ENCODE assay signal across 1 mouse cellular context in genomic region chr13:67552505-67553346, GRCm38 (mm10).
A peak's percentile ranks its signal among the peaks of the same experiment; 100 is the strongest.
TF ChIP-seq lines count a peak whose summit lies in the region.

No protein-coding gene starts in this region.

TF ChIP-seq in MEL, 35 proteins besides CTCF, POLR2A, EP300 and RAD21:
- TF ChIP-seq SIN3A (IDR thresholded peaks at IDR 0.05; ENCODE audit: low read length) (peak; percentile 83), CHD1 (IDR thresholded peaks at IDR 0.05; ENCODE audit: low read depth, low read length) (no peak), ETS1 (IDR thresholded peaks at IDR 0.05; ENCODE audit: low read depth, low read length) (no peak), POLR2AphosphoS2 (IDR thresholded peaks at IDR 0.05; ENCODE audit: low read length) (no peak), MYB (IDR thresholded peaks at IDR 0.05; ENCODE audit: low read depth, low read length) (no peak), NELFE (IDR thresholded peaks at IDR 0.05; ENCODE audit: low read depth, low read length) (peak; percentile 70), ELF1 (IDR thresholded peaks at IDR 0.05; ENCODE audit: low read depth, low read length) (peak; percentile 97), HCFC1 (IDR thresholded peaks at IDR 0.05; ENCODE audit: low read depth, low read length) (peak; percentile 97), KAT2A (conservative IDR thresholded peaks at IDR 0.05; ENCODE audit: low read depth, low read length) (peak; percentile 79; the same call in 1 of the 2 replicates), TAL1 (IDR thresholded peaks at IDR 0.05; ENCODE audit: low read length) (no peak), ZC3H11A (IDR thresholded peaks at IDR 0.05; ENCODE audit: low read depth, low read length) (no peak), TBP (IDR thresholded peaks at IDR 0.05; ENCODE audit: low read depth, low read length) (peak; percentile 52; the same call in 1 of the 2 replicates)
